Mouse (Mus musculus): Measurements from ENCODE around the gene Olfr1195.
"Not testable (repeated sequence)": the region's sequence is repeated elsewhere in the genome, so short reads cannot be mapped to it uniquely, and the experiment has no call there.

Olfr1195 gene

GRCm38 (mm10) chr2:88689087-88689486 lies at the start of gene Olfr1195:
TSS of gene Olfr1195 (minus strand) at chr2:88689187.
- no peak for DNase-seq (ENCODE audit: low read depth in 2 of 2, low spot score in 2 of 2)

DNA sequence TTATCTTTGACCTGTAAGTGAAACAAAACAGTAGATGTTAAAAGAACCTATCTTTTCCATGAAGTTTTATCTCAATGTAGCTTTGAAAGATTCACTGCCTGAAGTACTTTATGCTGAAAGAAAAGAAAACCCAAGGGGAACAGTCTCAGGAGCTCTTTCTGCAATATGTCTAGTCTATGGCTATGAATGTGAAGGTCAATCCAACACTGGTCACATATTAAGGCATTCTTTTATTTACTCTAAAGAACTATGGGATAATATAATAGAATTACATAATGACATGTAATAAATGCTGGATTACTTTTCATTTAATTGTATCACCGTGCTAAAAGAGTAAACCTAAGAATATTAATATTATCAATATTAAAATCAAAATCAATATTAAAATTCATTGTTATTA lies 43.3 kb upstream of the Olfr1195 start, which contains the start of gene Olfr1197:
Gene Olfr1197 (minus strand): TSS at position 101 of the 400 bp plus-strand sequence.
- no peak for DNase-seq (ENCODE audit: low read depth in 2 of 2, low spot score in 2 of 2)

GRCm38 (mm10) chr2:88704497-88704896 lies 15.5 kb upstream of the Olfr1195 start, which contains the start of gene Olfr1196:
TSS of gene Olfr1196 (minus strand) at chr2:88704597.
- no peak for DNase-seq (ENCODE audit: low read depth in 2 of 2, low spot score in 2 of 2)

DNA sequence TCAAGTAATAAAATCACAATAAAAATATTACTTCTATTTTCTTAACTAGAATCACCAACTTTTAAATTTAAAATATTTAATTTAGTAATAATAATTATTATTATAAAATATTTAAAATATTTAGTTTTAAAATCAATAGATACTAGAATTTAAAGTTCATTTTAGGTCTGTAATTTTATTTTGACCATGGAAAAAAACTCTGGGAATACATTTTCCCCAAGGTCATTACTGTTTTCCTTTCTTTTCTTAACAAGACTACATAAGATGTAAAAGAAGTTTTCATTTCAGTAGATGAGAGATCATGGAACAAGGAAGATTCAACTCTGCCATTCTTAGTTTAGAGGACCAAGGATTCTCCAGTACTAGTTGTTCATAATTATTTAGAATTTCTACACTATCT lies 13.7 kb downstream of the Olfr1195 start, which contains the start of gene Olfr1193:
Gene Olfr1193 (plus strand): TSS at position 301 of the 400 bp plus-strand sequence.
- not testable (repeated sequence) for DNase-seq (ENCODE audit: low read depth in 2 of 2, low spot score in 2 of 2)

DNA sequence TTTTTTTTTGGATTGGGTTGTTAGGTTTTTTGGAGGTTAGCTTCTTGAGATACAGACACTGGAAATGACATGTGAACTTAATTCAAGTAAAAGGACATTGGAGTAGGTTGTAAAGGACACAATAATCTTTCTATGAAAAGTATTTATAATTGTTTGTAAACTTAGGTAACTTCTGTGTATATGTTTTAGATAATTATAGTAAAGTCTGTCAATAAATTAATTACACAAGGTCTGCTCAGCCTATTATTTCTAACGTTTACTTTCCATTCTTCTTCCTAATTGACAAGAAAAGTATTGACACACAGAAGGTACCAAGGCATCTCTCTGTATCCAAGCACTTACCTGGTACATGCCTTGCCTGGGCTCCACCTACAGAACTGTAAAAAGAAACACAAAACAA lies 40.8 kb downstream of the Olfr1195 start, which contains the start of gene Olfr1192-ps1:
Gene Olfr1192-ps1 (plus strand): TSS at position 301 of the 400 bp plus-strand sequence.
- no peak for DNase-seq (ENCODE audit: low read depth in 2 of 2, low spot score in 2 of 2)

DNA sequence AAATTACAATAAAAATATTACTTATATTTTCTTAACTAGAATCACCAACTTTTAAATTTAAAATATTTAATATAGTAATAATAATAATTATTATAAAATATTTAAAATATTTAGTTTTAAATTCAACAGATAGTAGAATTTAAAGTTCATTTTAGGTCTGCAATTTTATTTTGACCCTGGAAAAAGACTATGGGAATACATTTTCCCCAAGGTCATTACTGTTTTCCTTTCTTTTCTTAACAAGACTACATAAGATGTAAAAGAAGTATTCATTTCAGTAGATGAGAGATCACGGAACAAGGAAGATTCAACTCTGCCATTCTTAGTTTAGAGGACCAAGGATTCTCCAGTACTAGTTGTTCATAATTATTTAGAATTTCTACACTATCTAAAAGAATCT lies 48.7 kb downstream of the Olfr1195 start, which contains the start of gene Olfr1191-ps1:
Gene Olfr1191-ps1 (plus strand): TSS at position 301 of the 400 bp plus-strand sequence.
- not testable (repeated sequence) for DNase-seq (ENCODE audit: low read depth in 2 of 2, low spot score in 2 of 2)
